Mouse (Mus musculus) embryonic facial prominence, embryonic 15.5 days (tissue): ENCODE results near the gene Enpp1. TPM values are rescaled to one million over a fixed set of nuclear protein-coding genes. Genes with fewer than 3 reads are reported as not detected.

Experiments
- ATAC-seq: fragments of 200-750 bp; cut with Nextera tagmentation; 2 replicates; pipeline ENCODE4 v1.8.0; 2017; ENCODE audit warnings: low read depth, moderate TSS enrichment; ENCODE audit not compliant: insufficient number of reproducible peaks, low FRiP score, low TSS enrichment
- H3K27ac ChIP-seq: fragments of 300-500 bp; sonication (generic); replicated peaks from 2 replicates; pipeline ENCODE4 v1.5.1; 2015; ENCODE audit warnings: mild to moderate bottlenecking, inconsistent platforms
- H3K27me3 ChIP-seq: fragments of 300-500 bp; sonication (generic); 2 replicates; pipeline ENCODE4 v1.6.1; 2015; ENCODE audit warnings: inconsistent platforms
- H3K36me3 ChIP-seq: fragments of 300-500 bp; sonication (generic); 2 replicates; pipeline ENCODE4 v1.6.1; 2015; ENCODE audit warnings: mild to moderate bottlenecking, inconsistent platforms
- H3K4me1 ChIP-seq: fragments of 300-500 bp; sonication (generic); 2 replicates; pipeline ENCODE4 v1.6.1; 2015; ENCODE audit warnings: inconsistent platforms
- H3K4me2 ChIP-seq: fragments of 300-500 bp; sonication (generic); replicated peaks from 2 replicates; pipeline ENCODE4 v1.6.1; 2015; ENCODE audit warnings: mild to moderate bottlenecking, inconsistent platforms
- H3K4me3 ChIP-seq: fragments of 300-500 bp; sonication (generic); replicated peaks from 2 replicates; pipeline ENCODE4 v1.5.1; 2015; ENCODE audit warnings: mild to moderate bottlenecking, inconsistent platforms
- H3K9ac ChIP-seq: fragments of 300-500 bp; sonication (generic); 2 replicates; pipeline ENCODE4 v1.6.1; 2015; ENCODE audit warnings: inconsistent platforms
- H3K9me3 ChIP-seq: fragments of 300-500 bp; sonication (generic); replicated peaks from 2 replicates; pipeline ENCODE4 v1.6.1; 2016; ENCODE audit warnings: inconsistent platforms
- WGBS: fragments of 180-500 bp; shearing (Covaris S2); methylation state at CpG from one replicate; pipeline ENCODE4 v1.1.7; 2015; 5-methylcytosine and 5-hydroxymethylcytosine counted together
- polyA plus RNA-seq: library from polyadenylated mRNA; unstranded; fragments of >200 nt; fragmentation: Nextera tagmentation; extraction: Ambion mirVana; gene quantifications from 2 replicates; pipeline ENCODE4 v1.2.1, GENCODE M21; 2015

Gene Enpp1
- polyA plus RNA-seq, 1 experiment from 2014 or later: 7.5 TPM

DNA sequence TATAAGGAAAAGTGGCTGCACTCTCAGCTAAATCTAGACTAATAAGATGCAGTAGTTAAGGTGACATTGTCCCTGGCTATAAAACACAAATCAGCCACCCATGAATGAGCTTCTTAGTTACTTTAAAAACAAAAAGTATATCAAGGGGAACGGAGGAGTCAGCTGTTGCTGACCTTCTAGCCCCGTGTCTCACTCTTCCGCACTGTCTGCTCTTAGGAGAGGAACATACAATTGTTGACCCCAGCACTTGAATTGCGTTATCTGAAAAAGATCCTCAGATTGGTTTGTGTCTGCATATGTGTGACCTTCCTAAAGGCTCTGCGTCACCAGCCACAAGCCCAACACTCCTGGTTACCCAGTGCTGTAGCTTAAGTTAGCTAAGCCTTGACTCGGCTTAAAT is 41.4 kb downstream of the Enpp1 start:
- Histone ChIP-seq H3K4me3 (no peak overlapping the region), H3K4me2 (no peak overlapping the region), H3K4me1 (no peaks in the 10 kb centered on the region), H3K9me3 (no peaks in the 10 kb centered on the region), H3K9ac (no peak overlapping the region), H3K36me3 (no peaks in the 10 kb centered on the region), H3K27me3 (no peaks in the 10 kb centered on the region), H3K27ac (no peak overlapping the region)
- ATAC-seq: no peak
- WGBS: 87% methylated on average over 6 of the region's 6 CpGs

DNA sequence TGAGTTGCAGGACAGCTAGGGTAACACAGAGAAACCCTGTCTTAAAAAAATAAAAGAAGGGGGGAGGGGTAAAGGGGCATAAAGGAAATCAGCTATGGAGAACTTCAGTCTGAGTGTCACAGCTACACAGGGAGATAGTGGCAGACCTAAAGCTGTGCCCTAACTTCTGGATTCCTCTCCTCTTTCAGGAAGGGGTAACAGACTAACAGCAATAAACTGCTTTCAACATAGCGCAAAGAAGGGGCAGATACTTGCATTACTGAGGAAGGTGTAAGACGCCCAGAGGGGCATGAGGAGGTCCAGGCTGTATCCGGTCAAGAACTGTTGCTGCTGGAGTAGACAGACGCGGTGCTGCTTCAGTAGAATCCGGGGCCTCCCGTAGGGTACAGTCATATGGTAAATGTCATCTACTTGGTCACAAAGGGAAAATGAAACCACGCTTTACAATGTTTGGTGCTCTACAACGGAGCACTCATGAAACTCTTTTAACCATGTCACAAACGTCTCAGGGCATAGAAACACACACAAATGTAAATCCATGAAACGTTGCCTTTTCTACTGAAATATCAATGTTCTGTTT is 60.9 kb downstream of the Enpp1 start:
- Histone ChIP-seq H3K9me3 (no peaks in the 10 kb centered on the region), H3K4me2 (no peak overlapping the region), H3K4me1 (no peaks in the 10 kb centered on the region), H3K4me3 (no peak overlapping the region), H3K36me3 (no peaks in the 10 kb centered on the region), H3K27me3 (no peaks in the 10 kb centered on the region), H3K27ac (no peak overlapping the region), H3K9ac (no peak overlapping the region)
- no peak for ATAC-seq
- WGBS: 84% methylated on average over 11 of the region's 11 CpGs

DNA sequence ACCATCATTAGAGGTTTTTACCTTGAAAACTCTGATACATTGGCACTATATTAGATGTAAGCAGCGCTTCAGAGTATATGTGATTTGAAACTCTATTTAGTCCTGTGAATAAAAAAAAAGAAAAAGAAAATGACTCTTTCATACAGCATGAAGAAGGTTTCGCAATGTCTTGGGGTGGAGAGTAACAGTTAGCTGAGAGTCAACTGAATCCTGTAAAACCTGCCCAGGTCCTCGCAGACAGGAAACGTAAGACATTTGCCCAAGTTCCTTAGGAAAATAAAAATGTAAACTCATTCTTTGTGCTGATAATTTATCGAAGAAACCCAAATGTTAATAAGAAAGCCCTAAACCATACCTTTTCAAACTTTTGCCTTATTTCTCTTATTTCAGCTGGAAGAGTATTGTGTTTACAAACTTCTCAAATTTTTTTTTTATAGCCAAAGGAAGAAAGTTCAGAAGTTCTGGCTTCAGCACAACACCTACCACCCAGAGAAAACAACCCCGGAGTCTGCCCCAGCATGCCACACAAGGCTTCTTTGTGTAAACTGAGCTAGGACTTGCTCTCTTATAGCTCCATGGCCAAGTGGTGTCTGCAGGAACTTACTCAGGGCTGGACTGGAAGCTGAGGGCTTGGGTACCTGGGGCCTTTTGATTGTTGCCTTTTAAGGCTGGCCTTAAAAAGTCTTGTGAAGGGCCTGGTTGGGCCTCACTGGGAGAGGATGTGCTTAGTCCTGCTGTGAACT is 63.8 kb downstream of the Enpp1 start:
- no peaks in the 10 kb centered on the region for H3K27me3 ChIP-seq
- no peak overlapping the region for H3K4me3 ChIP-seq
- H3K9ac ChIP-seq: no peak overlapping the region
- H3K4me2 ChIP-seq: no peak overlapping the region
- H3K36me3 ChIP-seq: no peaks in the 10 kb centered on the region
- no peaks in the 10 kb centered on the region for H3K4me1 ChIP-seq
- no peak overlapping the region for H3K27ac ChIP-seq
- ATAC-seq: no peak
- no peaks in the 10 kb centered on the region for H3K9me3 ChIP-seq
- 65% methylated on average over 6 of the region's 6 CpGs for WGBS

DNA sequence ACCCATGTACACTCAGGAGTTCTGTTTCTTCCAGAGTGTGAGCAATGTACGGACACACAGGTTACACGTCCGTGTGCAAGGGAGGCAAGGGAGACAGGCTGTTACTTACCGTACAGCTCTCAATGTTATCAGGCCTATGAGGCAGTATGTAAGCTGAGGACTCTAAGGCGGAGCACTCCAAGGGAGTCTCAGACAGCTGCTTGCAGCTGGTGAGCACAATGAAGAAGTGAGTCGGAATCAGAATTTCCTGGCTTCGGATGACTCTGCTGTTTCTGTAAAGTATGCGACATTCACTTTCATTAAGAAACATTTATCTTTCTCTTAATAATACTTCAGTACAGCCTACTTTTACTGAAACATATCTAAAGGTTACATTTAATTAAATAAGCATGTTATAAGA is 66.8 kb downstream of the Enpp1 start:
- Histone ChIP-seq H3K9ac (no peak overlapping the region), H3K4me2 (no peak overlapping the region), H3K27ac (no peak overlapping the region), H3K36me3 (no peaks in the 10 kb centered on the region), H3K27me3 (no peaks in the 10 kb centered on the region), H3K4me3 (no peak overlapping the region), H3K9me3 (no peaks in the 10 kb centered on the region), H3K4me1 (no peaks in the 10 kb centered on the region)
- WGBS: 91% methylated on average over 8 of the region's 8 CpGs
- ATAC-seq: no peak

DNA sequence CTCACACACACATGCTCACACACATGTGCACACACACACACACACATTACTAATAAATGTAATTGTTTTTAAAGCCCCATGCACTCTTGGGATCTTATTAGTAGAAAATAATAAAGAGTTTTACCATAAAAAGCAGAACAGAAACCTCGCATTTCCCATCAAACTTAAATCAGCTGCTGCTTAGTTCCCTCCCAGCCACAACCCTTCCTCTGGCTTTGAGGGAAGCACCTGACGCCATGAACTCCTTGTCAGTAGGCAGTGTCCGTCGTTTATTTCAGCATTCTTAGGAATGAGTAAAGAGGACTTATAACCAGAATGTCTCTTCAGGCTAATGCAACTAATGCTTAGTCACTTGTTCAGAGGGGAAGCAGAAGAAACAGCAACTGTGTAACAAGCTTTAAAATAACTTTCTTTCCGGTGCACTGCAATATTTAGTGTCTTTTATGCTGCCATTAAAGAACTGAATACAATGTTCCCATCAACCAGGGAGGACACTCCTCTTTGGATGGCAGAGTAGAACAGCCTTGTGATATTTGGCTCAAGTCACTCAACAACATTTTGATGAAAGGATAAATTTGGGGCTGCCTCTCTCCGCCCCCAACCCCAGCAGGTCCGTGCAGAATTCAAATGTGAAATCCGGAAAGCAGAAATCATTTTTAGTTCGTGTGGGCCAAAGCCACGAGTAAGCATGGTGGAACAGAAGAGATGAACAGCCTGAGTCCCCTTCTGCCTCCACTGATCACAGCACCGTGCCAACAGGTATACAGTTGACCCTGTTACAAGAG is 69.0 kb downstream of the Enpp1 start:
- H3K4me2 ChIP-seq: no peak overlapping the region
- no peak overlapping the region for H3K9ac ChIP-seq
- H3K9me3 ChIP-seq: no peaks in the 10 kb centered on the region
- no peak overlapping the region for H3K4me3 ChIP-seq
- no peaks in the 10 kb centered on the region for H3K36me3 ChIP-seq
- no peaks in the 10 kb centered on the region for H3K27me3 ChIP-seq
- H3K4me1 ChIP-seq: peaks cover 8% of the 10 kb centered on the region; the same call in 1 of the 2 replicates
- H3K27ac ChIP-seq: no peak overlapping the region
- ATAC-seq: no peak
- WGBS: 76% methylated on average over 11 of the region's 11 CpGs

DNA sequence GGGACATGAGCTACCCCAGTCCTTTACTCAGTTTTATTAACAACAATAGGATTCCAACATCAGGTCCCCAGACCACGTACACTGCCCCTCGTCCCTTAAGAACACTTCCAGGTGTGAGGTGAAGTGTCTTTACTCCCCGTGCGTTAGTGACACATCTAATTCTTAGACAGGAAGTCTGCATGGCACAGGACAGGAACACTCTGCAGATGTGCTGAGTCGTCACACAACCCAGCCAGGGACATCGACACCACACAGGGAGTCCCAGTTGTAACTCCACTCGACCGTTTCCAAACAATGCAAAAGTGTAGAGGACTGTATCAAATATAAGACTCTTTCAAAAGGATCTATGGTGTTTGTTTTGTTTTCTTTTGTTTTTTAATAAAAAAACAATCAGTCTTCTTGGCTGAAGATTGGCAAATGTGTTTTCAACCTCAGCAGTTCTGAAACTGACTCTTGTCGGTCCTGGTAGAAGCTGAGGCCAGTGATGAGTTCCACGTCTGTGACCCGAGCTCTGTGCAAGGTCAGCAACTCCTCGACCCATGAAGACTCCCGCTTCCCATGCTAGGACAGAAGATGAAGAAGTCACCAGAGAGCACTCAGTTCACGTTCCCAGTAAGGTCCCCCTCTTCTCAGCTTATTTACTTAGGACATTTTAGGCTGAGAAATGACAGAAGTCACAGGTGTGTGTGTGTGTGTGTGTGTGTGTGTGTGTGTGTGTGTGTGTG is 70.4 kb downstream of the Enpp1 start:
- no peaks in the 10 kb centered on the region for H3K9me3 ChIP-seq
- no peak for ATAC-seq
- no peak overlapping the region for H3K27ac ChIP-seq
- H3K4me1 ChIP-seq: peaks cover 8% of the 10 kb centered on the region; the same call in 1 of the 2 replicates
- H3K9ac ChIP-seq: no peak overlapping the region
- no peak overlapping the region for H3K4me3 ChIP-seq
- H3K36me3 ChIP-seq: no peaks in the 10 kb centered on the region
- no peak overlapping the region for H3K4me2 ChIP-seq
- WGBS: 52% methylated on average over 14 of the region's 14 CpGs
- H3K27me3 ChIP-seq: no peaks in the 10 kb centered on the region

DNA sequence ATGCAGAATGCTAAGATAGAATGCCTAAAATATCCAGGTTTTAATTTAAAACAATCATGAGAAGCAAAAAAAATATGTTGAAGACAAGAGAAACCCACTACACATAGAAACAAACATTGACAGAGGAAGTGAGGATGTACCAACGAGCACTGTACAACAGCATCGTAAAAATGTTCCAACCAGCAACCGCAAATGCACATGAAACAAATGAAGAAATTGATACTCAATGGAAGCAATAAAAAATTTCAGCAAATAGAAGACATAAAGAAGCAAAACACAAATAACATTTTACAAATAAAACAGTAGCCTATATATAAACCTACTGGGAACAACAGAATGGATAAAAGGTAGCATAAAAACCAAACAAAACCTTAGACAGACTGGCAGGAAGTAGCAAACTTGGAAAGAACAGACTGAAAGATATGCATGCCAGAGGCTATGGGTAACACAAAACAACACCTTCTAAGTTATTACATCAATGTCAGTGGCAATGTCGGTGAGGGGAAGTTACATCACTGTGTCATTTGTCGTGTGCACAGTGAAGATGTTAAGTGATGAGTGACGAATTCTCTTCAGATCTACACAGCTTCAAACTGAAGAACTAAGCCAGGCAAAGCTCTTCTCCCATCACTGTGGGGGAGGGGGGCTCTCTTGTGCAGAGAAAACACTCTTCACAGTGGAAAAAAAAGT is 71.6 kb downstream of the Enpp1 start:
- H3K4me3 ChIP-seq: no peak overlapping the region
- H3K9ac ChIP-seq: no peak overlapping the region
- no peaks in the 10 kb centered on the region for H3K27me3 ChIP-seq
- H3K27ac ChIP-seq: no peak overlapping the region
- H3K9me3 ChIP-seq: no peaks in the 10 kb centered on the region
- H3K4me1 ChIP-seq: peaks cover 8% of the 10 kb centered on the region; the same call in 1 of the 2 replicates
- no peak overlapping the region for H3K4me2 ChIP-seq
- H3K36me3 ChIP-seq: no peaks in the 10 kb centered on the region
- ATAC-seq: no peak
- 69% methylated on average over 6 of the region's 6 CpGs for WGBS

- ATAC-seq: no peak
- Histone ChIP-seq H3K27ac (no peak overlapping the region), H3K4me3 (no peak overlapping the region), H3K4me2 (no peak overlapping the region), H3K9ac (no peak overlapping the region), H3K9me3 (no peaks in the 10 kb centered on the region), H3K27me3 (no peaks in the 10 kb centered on the region), H3K4me1 (peaks cover 8% of the 10 kb centered on the region; the same call in 1 of the 2 replicates), H3K36me3 (no peaks in the 10 kb centered on the region)
- WGBS: 62% methylated on average over 7 of the region's 7 CpGs
Measured at GRCm38 (mm10) chr10:24639596-24639995, 72.4 kb downstream of the Enpp1 start.

DNA sequence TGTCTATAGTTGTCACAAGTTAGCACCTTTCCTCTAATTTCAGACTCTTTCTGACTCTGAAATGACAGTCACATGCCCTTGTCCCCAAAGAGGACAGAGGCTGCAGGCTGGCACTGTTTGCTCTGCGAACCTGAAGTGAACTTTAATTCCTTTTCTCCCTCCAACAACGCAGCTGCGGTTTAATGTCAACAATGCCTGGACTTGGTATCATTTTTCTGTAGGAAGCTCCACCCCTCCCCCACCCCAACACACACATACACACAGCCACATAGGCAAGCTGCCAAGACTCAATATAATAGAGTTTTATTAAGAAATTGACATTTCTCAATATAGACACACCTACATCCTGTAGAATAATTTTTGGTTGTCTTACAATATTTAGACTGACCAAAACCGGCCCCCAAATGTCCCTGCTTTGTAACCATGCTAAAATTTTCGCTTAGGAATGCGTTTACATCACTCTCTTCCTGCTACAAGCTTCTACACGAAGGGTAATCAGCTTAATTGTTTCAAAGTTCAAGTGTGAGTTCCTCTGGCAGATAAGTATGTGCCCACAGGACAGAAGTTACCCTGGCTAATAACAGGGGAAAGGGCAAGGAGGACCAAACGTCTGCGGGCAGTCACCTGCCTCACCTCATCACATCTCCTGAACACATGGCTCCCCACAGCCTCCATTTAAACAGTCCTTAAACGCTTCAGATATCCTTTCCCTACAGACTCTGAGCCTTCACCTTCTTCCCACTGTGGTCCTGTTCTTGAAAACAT is 73.5 kb downstream of the Enpp1 start:
- whole genome bisulfite sequencing: 22% methylated on average over 10 of the region's 10 CpGs
- no peaks in the 10 kb centered on the region for H3K27me3 ChIP-seq
- no peak overlapping the region for H3K4me2 ChIP-seq
- H3K27ac ChIP-seq: peak overlapping the region; percentile 22; the same call in 1 of the 2 replicates
- H3K36me3 ChIP-seq: no peaks in the 10 kb centered on the region
- H3K4me1 ChIP-seq: peaks cover 8% of the 10 kb centered on the region; the same call in 1 of the 2 replicates
- H3K4me3 ChIP-seq: no peak overlapping the region
- no peak overlapping the region for H3K9ac ChIP-seq
- no peak for ATAC-seq
- no peaks in the 10 kb centered on the region for H3K9me3 ChIP-seq

GRCm38 (mm10) chr10:24636986-24637385 is 75.0 kb downstream of the Enpp1 start:
- 92% methylated on average over 2 of the region's 2 CpGs for WGBS
- no peak overlapping the region for H3K4me3 ChIP-seq
- H3K36me3 ChIP-seq: no peaks in the 10 kb centered on the region
- no peak overlapping the region for H3K4me2 ChIP-seq
- H3K9ac ChIP-seq: no peak overlapping the region
- H3K4me1 ChIP-seq: peaks cover 8% of the 10 kb centered on the region; the same call in 1 of the 2 replicates
- no peaks in the 10 kb centered on the region for H3K9me3 ChIP-seq
- ATAC-seq: no peak
- H3K27ac ChIP-seq: no peak overlapping the region
- no peaks in the 10 kb centered on the region for H3K27me3 ChIP-seq
